Mouse (Mus musculus): ENCODE measurements at regions not wholly inside any gene's neighbourhood (a gene's known extent, or its start where the extent isn't known, plus 50 kb on each side); places are given as distances from the start of the nearest gene placed in this dataset.

GRCm38 (mm10) chr12:12650309-12650708 lies 291.4 kb downstream of the Mycn start:
- no peak for TF ChIP-seq CTCF (IDR thresholded peaks at IDR 0.05; ENCODE audit: borderline replicate concordance, extremely low read depth, insufficient read depth, insufficient read length)
- no peak for TF ChIP-seq POLR2A (IDR thresholded peaks at IDR 0.05; ENCODE audit: borderline replicate concordance, extremely low read depth, insufficient read depth, insufficient read length, poor library complexity, severe bottlenecking)

Data from brain, embryonic 14.5 days (tissue).